Mouse (Mus musculus): ENCODE measurements around the gene Hoxa1. TPM values are rescaled to one million over a fixed set of nuclear protein-coding genes. Genes with fewer than 3 reads are reported as not detected.

Hoxa1 gene
- total and polyA plus RNA-seq, 3 experiments, result 1.9 to 3.7 (median 3.2) TPM

- TF ChIP-seq MYC (IDR thresholded peaks at IDR 0.05; ENCODE audit: low read depth, low read length) (no peak), ETS1 (conservative IDR thresholded peaks at IDR 0.05; ENCODE audit: low read depth, low read length) (no peak), ZC3H11A (IDR thresholded peaks at IDR 0.05; ENCODE audit: low read depth, low read length) (no peak), EP300 (IDR thresholded peaks at IDR 0.05; ENCODE audit: low read length) (no peak), MAFK (IDR thresholded peaks at IDR 0.05; ENCODE audit: insufficient replicate concordance, low read length) (no peak), JUND (conservative IDR thresholded peaks at IDR 0.05; ENCODE audit: low read depth, low read length) (no peak), UBTF (IDR thresholded peaks at IDR 0.05; ENCODE audit: low read depth, low read length) (no peak), E2F4 (IDR thresholded peaks at IDR 0.05; ENCODE audit: insufficient replicate concordance, low read depth, low read length) (no peak)
- H3K27me3 ChIP-seq (replicated peaks), result no peaks in the 10 kb centered on the region
- in situ Hi-C loops (cut with MboI; ENCODE audit: low pct_ligation_motif_present, low pct_unique_long_range_greater_than_20kb, low sequenced_read_pairs) (no loop called here), dilution Hi-C loops (cut with MboI; ENCODE audit: extremely low pct_ligation_motif_present, extremely low pct_unique_long_range_greater_than_20kb, low sequenced_read_pairs) (no loop called here)
- no peaks in the 10 kb centered on the region for H3K9me3 ChIP-seq (replicated peaks; ENCODE audit: low read length)
- no peak overlapping the region for H3K27ac ChIP-seq (ENCODE audit: insufficient read depth, low read depth)
- H3K36me3 ChIP-seq (replicated peaks in 1 of 2; ENCODE audit: control insufficient read depth in 1 of 2, insufficient read depth in 1 of 2, low read length in 1 of 2), result no peaks in the 10 kb centered on the region
- no peak overlapping the region for H3K4me2 ChIP-seq (ENCODE audit: insufficient read depth, low read depth, poor library complexity, severe bottlenecking)
- no peak overlapping the region for H3K9ac ChIP-seq (ENCODE audit: insufficient read depth, low read depth)
- no peaks in the 10 kb centered on the region for H3K4me1 ChIP-seq (ENCODE audit: control insufficient read depth in 1 of 2, insufficient read depth in 2 of 2)
- DNase-seq (ENCODE audit: extremely low read depth), result no peak
- H3K79me2 ChIP-seq (replicated peaks; ENCODE audit: control insufficient read depth, extremely low read depth, insufficient read depth, poor library complexity, severe bottlenecking), result no peaks in the 10 kb centered on the region
- no peak overlapping the region for H3K4me3 ChIP-seq (replicated peaks in 1 of 3; ENCODE audit: low read depth in 2 of 3, low read length in 2 of 3, poor library complexity in 1 of 3)
Observed at GRCm38 (mm10) chr6:52184668-52185067, 26.6 kb upstream of the Hoxa1 start.

- H3K36me3 ChIP-seq (replicated peaks in 1 of 2; ENCODE audit: control insufficient read depth in 1 of 2, insufficient read depth in 1 of 2, low read length in 1 of 2), result no peaks in the 10 kb centered on the region
- dilution Hi-C loops (cut with MboI; ENCODE audit: extremely low pct_ligation_motif_present, extremely low pct_unique_long_range_greater_than_20kb, low sequenced_read_pairs) (no loop called here), in situ Hi-C loops (cut with MboI; ENCODE audit: low pct_ligation_motif_present, low pct_unique_long_range_greater_than_20kb, low sequenced_read_pairs) (no loop called here)
- no peaks in the 10 kb centered on the region for H3K79me2 ChIP-seq (replicated peaks; ENCODE audit: control insufficient read depth, extremely low read depth, insufficient read depth, poor library complexity, severe bottlenecking)
- H3K9me3 ChIP-seq (replicated peaks; ENCODE audit: low read length), result no peaks in the 10 kb centered on the region
- H3K4me1 ChIP-seq (ENCODE audit: control insufficient read depth in 1 of 2, insufficient read depth in 2 of 2), result no peaks in the 10 kb centered on the region
- no peak overlapping the region for H3K4me3 ChIP-seq (replicated peaks in 1 of 3; ENCODE audit: low read depth in 2 of 3, low read length in 2 of 3, poor library complexity in 1 of 3)
- no peak overlapping the region for H3K4me2 ChIP-seq (ENCODE audit: insufficient read depth, low read depth, poor library complexity, severe bottlenecking)
- no peak overlapping the region for H3K27ac ChIP-seq (ENCODE audit: insufficient read depth, low read depth)
- H3K9ac ChIP-seq (ENCODE audit: insufficient read depth, low read depth), result no peak overlapping the region
- no peak for DNase-seq (ENCODE audit: extremely low read depth)
- no peak for TF ChIP-seq HCFC1 (IDR thresholded peaks at IDR 0.05; ENCODE audit: low read depth, low read length)
- TF ChIP-seq ZC3H11A (IDR thresholded peaks at IDR 0.05; ENCODE audit: low read depth, low read length), result no peak
- TF ChIP-seq CHD2 (IDR thresholded peaks at IDR 0.05; ENCODE audit: low read length), result no peak
- TF ChIP-seq SIN3A (IDR thresholded peaks at IDR 0.05; ENCODE audit: low read length), result no peak
- no peak for TF ChIP-seq IRF4 (IDR thresholded peaks at IDR 0.05; ENCODE audit: low read depth, low read length)
- TF ChIP-seq MXI1 (IDR thresholded peaks at IDR 0.05; ENCODE audit: low read depth, low read length), result no peak
- no peak for TF ChIP-seq KAT2A (IDR thresholded peaks at IDR 0.05; ENCODE audit: insufficient replicate concordance, low read length)
- TF ChIP-seq MAFK (IDR thresholded peaks at IDR 0.05; ENCODE audit: insufficient replicate concordance, low read length), result no peak
- TF ChIP-seq USF1 (IDR thresholded peaks at IDR 0.05; ENCODE audit: low read depth, low read length), result no peak
- TF ChIP-seq ETS1 (conservative IDR thresholded peaks at IDR 0.05; ENCODE audit: low read depth, low read length), result no peak
- no peak for TF ChIP-seq ELF1 (IDR thresholded peaks at IDR 0.05; ENCODE audit: low read depth, low read length)
- H3K27me3 ChIP-seq (replicated peaks), result no peaks in the 10 kb centered on the region
Observed at GRCm38 (mm10) chr6:52183311-52184080, 25.4 kb upstream of the Hoxa1 start.
